Mouse (Mus musculus) hindbrain, embryonic 16.5 days (tissue): ENCODE measurements around the gene Clcn1. TPM values are rescaled to one million over a fixed set of nuclear protein-coding genes. Genes with fewer than 3 reads are reported as not detected.

ENCODE experiments used
- ATAC-seq: fragments of 200-750 bp; cut with Nextera tagmentation; 2 replicates; pipeline ENCODE4 v1.8.0; 2017; ENCODE audit warnings: moderate TSS enrichment, moderate library complexity
- H3K27ac ChIP-seq: fragments of 300-500 bp; sonication (generic); 2 replicates; pipeline ENCODE4 v1.5.1; 2014; ENCODE audit warnings: low read depth, mild to moderate bottlenecking, control low read depth, low read length, moderate library complexity
- H3K27me3 ChIP-seq: fragments of 300-500 bp; sonication (generic); replicated peaks from 2 replicates; pipeline ENCODE4 v1.6.1; 2014; ENCODE audit warnings: low read length; ENCODE audit not compliant: control insufficient read depth, insufficient read depth
- H3K36me3 ChIP-seq: fragments of 300-500 bp; sonication (generic); 2 replicates; pipeline ENCODE4 v1.6.1; 2014; ENCODE audit warnings: mild to moderate bottlenecking, low read length, moderate library complexity, mixed read lengths; ENCODE audit not compliant: control insufficient read depth, insufficient read depth
- H3K4me1 ChIP-seq: fragments of 300-500 bp; sonication (generic); 2 replicates; pipeline ENCODE4 v1.6.1; 2014; ENCODE audit warnings: low read depth, low read length; ENCODE audit not compliant: control insufficient read depth, insufficient read depth
- H3K4me2 ChIP-seq: fragments of 300-500 bp; sonication (generic); 2 replicates; pipeline ENCODE4 v1.6.1; 2014; ENCODE audit warnings: mild to moderate bottlenecking, low read length, control low read depth, moderate library complexity
- H3K4me3 ChIP-seq: fragments of 300-500 bp; sonication (generic); 2 replicates; pipeline ENCODE4 v1.5.1; 2014; ENCODE audit warnings: mild to moderate bottlenecking, low read length, control low read depth, moderate library complexity
- H3K9ac ChIP-seq: fragments of 300-500 bp; sonication (generic); 2 replicates; pipeline ENCODE4 v1.6.1; 2014; ENCODE audit warnings: low read depth, mild to moderate bottlenecking, control low read depth, low read length, moderate library complexity
- H3K9me3 ChIP-seq: fragments of 300-500 bp; sonication (generic); 2 replicates; pipeline ENCODE4 v1.6.1; 2014; ENCODE audit warnings: mild to moderate bottlenecking, low read length, moderate library complexity; ENCODE audit not compliant: control insufficient read depth
- WGBS: fragments of 180-500 bp; shearing (Covaris S2); extraction: QIAGEN DNeasy Blood & Tissue Kit; methylation state at CpG from one replicate; pipeline ENCODE4 v1.1.7; 2014; 5-methylcytosine and 5-hydroxymethylcytosine counted together
- polyA plus RNA-seq: library from polyadenylated mRNA; unstranded; fragments of >200 nt; fragmentation: Nextera tagmentation; extraction: Ambion mirVana; gene quantifications from 2 replicates; pipeline ENCODE4 v1.2.1, GENCODE M21; 2015

The Clcn1 gene
- polyA plus RNA-seq, 1 experiment from 2014 or later: 1.2 TPM

- Histone ChIP-seq H3K27me3 (no peaks in the 10 kb centered on the region), H3K27ac (no peak overlapping the region), H3K4me2 (no peak overlapping the region), H3K4me1 (peaks cover 2% of the 10 kb centered on the region; the same call in 1 of the 2 replicates), H3K36me3 (peaks cover 3% of the 10 kb centered on the region; the same call in 1 of the 2 replicates), H3K9ac (no peak overlapping the region), H3K4me3 (no peak overlapping the region), H3K9me3 (no peaks in the 10 kb centered on the region)
- ATAC-seq: no peak
- 84% methylated on average over 6 of the region's 6 CpGs for WGBS
Observed at GRCm38 (mm10) chr6:42365215-42365614, 78.7 kb downstream of the Clcn1 start.

Other genes with a start within 250 kb of the Clcn1 start
- gene Sva, start 248.3 kb upstream of the Clcn1 start, polyA plus RNA-seq: not detected in 2 replicates
- not detected in 2 replicates for gene Tas2r139, start 145.7 kb upstream of the Clcn1 start, polyA plus RNA-seq
- gene Tas2r144, start 71.4 kb upstream of the Clcn1 start, polyA plus RNA-seq: not detected in 2 replicates
- 14.2 and 15.0 TPM in 2 replicates for gene Gstk1, start 40.8 kb upstream of the Clcn1 start, polyA plus RNA-seq
- gene Tmem139, start 24.7 kb upstream of the Clcn1 start, polyA plus RNA-seq: 0.14 TPM in 2 replicates
- 28.2 and 31.8 TPM in 2 replicates for gene Casp2, start 21.7 kb upstream of the Clcn1 start, polyA plus RNA-seq
- gene Fam131b, start 38.0 kb downstream of the Clcn1 start, polyA plus RNA-seq: 7.2 and 7.3 TPM in 2 replicates
- gene Zyx, start 62.9 kb downstream of the Clcn1 start, polyA plus RNA-seq: 52.4 and 69.7 TPM in 2 replicates
- gene Epha1, start 86.6 kb downstream of the Clcn1 start, polyA plus RNA-seq: 0.25 and 0.49 TPM in 2 replicates
- gene Tas2r143, start 113.6 kb downstream of the Clcn1 start, polyA plus RNA-seq: not detected in 2 replicates
- not detected in 2 replicates for gene Tas2r135, start 118.7 kb downstream of the Clcn1 start, polyA plus RNA-seq
- not detected in 2 replicates for gene Tas2r126, start 147.8 kb downstream of the Clcn1 start, polyA plus RNA-seq
- gene Olfr458, start 178.5 kb downstream of the Clcn1 start, polyA plus RNA-seq: not detected in 2 replicates
- gene Olfr457, start 189.7 kb downstream of the Clcn1 start, polyA plus RNA-seq: 0.12 TPM in 1 of 2 replicates, not detected in the other
- not detected in 2 replicates for gene Olfr456, start 200.5 kb downstream of the Clcn1 start, polyA plus RNA-seq